Mouse (Mus musculus): ENCODE data around the gene Wdr82.
A peak's percentile ranks its signal among the peaks of the same experiment; 100 is the strongest.
"Not testable (repeated sequence)": the region's sequence is repeated elsewhere in the genome, so short reads cannot be mapped to it uniquely, and the experiment has no call there.

Gene Wdr82

DNA sequence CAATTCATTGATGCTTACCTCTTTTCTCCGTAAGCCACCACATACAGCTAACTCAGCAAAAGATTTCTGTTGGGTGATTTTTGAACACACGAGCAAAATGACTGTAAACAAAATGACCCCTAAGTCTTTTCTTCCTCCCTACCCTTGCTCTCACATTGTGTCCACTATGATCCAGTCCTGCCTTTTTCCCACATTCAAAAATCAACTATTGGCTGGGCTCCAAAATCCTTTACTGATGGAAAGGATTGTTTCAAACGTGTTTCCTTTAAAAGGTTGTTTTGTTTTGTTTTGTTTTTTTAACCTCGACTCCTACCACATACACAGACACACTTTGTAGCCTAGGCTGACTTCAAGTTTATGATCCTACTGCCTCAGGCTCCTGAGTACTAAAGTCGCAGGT is 10.3 kb upstream of the Wdr82 start:
- no peak for DNase-seq (ENCODE audit: low spot score in 2 of 2)

DNA sequence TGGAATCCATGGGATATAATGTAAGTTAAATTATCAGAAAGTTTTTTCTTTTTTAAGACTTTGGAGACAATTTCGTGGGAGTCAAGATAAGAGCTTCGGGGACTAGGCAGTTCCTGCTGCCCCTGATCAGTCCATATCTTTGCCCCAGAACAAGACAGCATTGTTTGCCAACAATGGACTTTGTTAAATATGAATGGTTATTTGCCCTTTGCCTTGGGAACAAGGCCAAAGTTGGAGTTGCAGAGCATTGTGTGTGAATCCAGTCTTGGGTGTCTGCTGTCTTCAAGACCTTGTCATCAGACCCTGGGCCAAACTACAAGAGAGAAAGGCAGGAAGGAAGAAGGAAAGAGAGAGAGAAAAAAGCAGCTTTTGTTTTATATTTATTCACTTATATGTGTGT is 4.0 kb upstream of the Wdr82 start:
- DNase-seq (ENCODE audit: low spot score in 2 of 2): no peak

DNA sequence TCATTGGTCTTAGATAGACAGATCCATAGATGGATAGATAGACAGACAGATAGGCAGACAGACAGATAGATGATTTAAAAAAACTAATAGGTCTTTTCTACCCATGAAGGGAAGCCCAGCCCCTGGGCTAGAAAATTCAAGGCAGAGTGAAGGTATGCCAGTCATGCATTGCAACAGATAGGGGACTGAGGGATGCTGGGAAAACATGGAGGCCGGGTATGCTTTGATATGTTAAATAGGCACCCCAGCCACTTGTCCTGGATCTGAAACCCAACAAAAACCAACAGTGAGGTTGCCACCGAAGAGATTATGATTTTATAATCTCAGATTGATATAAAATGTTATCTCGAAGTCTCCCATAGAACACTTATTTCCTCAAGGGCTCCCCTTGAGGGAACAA is 3.5 kb upstream of the Wdr82 start:
- no peak for DNase-seq (ENCODE audit: low spot score in 2 of 2)

DNA sequence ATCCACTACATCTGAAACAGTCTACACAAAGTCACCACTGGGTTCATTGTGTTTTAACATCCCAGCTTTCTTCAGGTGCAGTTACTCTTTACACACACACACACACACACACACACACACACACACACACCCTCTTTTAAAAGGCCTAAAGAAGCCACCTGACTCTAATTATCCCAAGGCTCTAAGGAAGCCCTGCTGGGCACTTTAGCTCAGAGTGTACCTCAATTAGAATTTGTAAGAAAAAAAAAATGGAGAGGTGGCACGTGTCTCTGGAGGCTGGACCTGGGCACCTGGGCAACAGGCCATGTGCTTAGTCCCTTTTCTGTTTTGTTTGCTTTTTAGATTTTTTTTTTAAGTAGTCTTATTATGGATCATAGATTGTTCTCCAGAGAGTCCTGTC is 3.0 kb upstream of the Wdr82 start:
- no peak for DNase-seq (ENCODE audit: low spot score in 2 of 2)

DNA sequence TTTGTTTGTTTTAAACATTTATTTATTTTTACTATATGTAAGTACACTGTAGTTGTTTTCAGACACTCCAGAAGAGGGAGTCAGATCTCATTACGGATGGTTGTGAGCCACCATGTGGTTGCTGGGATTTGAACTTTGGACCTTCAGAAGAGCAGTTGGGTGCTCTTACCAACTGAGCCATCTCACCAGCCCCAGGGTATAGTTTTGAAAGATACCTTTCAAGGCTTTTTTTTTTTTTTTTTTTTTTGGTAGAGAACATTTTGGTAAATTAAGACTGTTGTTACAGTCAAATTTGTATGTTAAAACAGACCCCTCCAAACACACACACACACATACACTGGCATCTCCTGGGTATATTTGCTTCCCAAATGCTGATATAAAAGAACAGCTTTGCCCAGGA is 1.7 kb upstream of the Wdr82 start:
- not testable (repeated sequence) for DNase-seq (ENCODE audit: low spot score in 2 of 2)

DNA sequence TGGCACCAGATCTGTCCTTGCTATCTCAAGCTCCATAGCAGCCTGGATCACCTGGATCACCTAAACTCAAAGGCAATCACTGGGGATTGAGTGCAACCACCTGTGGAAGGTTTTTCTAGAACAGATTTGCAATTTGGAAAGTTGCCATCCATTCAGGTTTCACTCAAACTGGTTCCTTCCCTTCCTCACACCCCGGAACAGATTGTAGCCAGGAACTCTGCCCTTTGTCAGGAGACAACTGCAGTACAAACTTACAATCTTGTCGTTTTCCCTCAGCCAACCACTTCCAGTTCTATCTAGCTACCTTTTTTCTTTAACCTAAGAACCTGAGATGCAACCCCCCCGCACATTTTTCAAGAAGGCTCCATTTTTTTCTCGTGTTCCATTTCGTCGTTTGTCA is 811 bp upstream of the Wdr82 start:
- DNase-seq (ENCODE audit: low spot score in 2 of 2): no peak

DNA sequence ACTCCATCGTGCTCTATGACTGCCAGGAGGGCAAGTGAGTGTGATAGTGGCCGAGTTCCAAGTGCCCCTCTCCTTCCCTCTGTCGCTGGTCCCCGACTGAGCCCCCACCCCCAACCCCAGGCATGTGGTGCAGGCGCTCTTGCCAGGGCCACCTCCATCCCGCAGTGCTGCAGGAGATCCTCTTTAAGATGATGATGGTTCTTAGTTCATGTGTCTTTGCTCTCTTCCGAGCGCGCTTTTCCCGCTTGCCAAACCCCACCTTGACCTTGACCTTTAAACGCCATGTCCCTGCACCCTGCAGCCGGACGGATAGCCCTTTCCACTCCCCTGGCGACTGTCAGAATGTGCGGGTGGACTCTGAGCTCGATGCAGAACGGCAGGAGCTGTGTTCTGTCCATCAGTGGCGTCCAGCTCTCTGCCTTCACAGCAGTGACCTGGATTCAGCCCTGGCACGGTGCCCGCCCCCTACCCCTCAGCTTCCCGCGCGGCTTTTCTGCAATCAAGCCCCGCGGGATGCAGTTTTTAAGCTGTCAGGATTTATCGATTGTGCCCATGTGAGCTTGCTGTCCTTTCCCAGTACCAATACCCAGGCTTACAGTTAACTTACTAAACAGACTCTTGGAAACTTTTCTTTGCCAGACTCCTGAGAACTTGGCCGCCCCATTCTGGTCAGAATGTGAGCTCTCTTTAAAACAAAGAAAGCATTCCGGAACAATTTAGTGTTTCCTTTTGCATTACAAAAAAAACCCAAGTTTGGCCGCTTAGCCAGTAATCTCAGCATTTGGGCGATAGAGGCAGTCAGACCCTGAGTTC is 824 bp downstream of the Wdr82 start:
- DNase-seq (ENCODE audit: low spot score in 2 of 2): peak in 1 of 2 experiments; percentile 75

DNA sequence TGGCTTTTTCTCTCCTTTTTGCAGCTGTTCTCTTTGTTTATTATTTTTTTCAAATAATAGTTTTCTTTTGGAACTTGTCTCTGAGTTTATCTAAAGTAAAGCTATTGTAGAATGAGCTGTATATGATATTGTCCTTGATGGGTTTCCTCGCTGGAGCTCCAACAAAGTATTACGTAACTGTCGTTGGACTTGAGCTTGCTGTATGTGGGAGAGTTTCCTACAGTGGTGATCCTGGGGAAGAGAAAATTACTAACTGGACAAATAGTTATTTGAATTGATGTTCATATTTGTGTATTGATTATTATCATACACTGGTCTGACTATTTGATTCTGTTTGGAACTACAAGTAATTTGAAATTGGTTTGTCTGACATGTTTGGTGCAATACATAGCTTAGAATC is 1.8 kb downstream of the Wdr82 start:
- DNase-seq (ENCODE audit: low spot score in 2 of 2): no peak

DNA sequence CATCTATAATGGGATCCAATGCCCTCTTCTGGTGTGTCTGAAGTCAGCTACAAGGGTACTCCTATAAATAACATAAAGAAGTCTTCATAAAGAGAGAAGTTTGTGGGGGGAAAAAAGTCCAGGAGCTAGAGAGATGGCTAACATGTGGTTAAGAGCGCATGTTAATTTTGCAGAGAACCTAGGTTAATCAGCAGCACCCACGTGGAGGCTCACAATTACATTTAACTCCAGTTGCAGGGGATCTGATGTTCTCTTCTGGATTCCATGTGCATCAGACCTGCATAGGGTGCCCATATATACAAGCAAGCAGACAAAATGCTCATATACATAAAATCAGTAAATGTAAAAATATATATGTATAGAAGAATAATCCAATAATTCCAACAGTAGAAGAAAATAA is 2.6 kb downstream of the Wdr82 start:
- DNase-seq (ENCODE audit: low spot score in 2 of 2): no peak

DNA sequence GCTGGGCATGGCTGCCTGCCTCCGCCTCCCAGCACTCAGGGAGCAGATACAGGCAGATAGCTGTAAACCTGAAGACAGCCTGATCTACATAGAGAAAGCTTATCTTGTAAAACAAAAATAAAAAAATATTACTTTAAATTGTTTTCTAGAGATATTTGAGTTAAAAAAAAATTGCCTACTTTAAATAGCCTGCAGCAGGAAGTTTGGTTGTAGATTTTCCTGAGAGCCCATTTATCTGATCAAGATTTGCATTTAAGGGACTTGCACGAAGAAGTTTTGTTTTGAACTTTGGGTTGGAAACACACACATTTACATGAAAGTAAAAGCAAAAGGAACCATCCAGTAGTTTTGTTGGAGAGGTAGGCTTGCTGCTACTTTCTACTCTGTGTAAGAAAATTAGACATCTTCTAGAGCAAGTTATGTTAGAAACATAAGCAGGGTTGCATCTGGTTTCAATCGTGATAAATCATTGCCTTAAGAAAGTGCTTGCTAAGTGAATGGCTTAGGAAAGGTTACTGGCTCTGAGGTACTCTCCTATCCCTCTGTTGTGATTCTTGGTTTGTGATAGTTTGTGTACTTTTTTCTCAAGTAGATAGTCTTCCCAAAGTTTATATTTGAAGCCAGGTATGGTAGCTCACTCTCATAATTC is 4.9 kb downstream of the Wdr82 start:
- no peak for DNase-seq (ENCODE audit: low spot score in 2 of 2)

DNA sequence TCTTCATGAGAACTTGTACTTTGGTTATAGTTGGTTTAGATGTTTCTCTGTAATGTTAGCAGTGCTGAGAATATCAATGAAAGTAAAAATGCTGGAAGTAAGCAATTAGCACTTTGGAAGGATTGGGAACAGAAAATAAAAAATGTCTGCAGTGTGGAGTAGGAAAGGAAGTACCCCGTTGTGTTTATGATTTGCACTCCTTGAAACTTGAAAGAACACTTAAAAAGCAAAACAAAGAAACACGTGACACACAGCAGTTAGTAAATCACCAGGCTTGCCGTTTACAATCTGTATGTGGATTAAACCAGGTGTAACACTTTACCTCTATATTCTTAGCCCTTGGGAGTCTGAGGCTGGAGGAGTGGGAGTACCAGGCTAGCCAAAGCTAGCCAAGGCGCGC is 6.0 kb downstream of the Wdr82 start:
- no peak for DNase-seq (ENCODE audit: low spot score in 2 of 2)

DNA sequence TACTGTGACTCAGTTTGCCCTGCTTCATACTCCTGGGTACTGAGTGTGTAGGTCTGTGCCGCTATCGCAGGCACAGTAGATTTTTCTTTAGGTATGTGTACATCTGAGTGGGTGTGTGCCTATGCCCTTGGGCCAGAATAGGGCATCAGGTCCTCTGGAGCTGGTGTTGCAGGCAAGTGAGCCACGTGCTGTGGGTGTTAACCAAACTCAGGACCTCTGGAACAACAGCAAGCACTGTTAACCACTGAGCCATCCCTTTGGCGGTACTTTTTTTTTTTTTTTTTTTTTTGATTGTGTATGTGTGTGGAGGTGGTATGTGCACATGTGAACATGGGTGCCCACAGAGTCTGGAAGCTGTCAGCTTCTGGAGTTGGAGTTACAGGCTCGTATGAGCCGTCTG is 7.1 kb downstream of the Wdr82 start:
- no peak for DNase-seq (ENCODE audit: low spot score in 2 of 2)

DNA sequence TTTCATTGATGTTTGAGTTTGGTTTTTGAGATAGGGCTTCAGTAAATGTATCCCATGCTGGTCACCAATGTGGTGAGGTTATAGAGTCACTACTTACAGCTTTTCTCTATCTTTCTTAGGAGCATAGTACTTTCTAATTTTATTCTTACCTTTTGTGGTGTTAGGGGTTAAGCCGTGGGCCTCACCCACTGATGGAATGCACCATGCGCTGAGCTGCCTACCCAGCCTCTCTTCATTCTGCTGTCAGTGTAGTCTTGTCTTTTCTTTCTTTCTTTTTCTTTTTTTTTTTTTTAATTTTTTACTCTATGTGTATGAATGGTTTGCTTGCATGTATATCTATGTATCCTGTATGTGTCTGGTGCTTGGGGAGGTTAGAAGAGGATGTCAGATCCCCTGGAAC is 8.7 kb downstream of the Wdr82 start:
- DNase-seq (ENCODE audit: low spot score in 2 of 2): no peak

DNA sequence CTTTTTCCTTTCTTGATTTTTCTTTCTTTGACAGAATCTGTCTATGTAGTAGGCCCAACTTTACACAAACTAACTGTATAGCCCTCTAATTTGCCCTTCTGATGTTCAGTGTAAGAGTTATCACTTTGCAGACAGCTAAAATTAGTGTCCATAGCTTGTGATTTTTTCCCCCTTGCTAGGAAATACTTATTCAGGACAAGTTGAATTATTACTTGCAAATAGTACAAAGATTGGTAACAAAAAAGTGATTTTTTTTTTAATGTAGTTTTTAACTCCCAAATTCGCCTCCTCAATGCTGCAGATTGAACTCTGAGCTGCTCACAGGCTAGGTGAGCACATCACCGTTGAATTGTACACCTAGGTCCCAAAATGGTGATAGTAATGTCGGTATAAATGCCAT is 9.2 kb downstream of the Wdr82 start:
- no peak for DNase-seq (ENCODE audit: low spot score in 2 of 2)

DNA sequence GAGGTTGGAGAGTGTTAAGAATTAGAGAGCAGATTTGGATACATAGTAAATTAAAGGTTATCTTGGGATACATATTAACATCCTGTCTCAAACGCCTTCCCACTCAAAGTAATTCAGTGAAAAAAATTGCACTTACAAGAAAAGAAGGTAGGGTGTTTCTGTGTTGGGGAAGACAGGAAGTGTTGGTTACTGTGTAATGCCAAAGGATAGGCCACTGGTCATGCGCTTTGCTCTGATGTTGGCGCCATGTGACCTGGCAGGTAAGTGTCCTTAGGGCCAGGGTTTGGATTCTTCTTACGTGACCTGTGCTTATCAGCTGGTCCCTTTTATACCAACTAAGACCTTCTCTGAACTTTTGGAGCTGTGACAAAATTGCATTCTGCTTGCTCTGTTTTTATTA is 11.4 kb downstream of the Wdr82 start:
- no peak for DNase-seq (ENCODE audit: low spot score in 2 of 2)

DNA sequence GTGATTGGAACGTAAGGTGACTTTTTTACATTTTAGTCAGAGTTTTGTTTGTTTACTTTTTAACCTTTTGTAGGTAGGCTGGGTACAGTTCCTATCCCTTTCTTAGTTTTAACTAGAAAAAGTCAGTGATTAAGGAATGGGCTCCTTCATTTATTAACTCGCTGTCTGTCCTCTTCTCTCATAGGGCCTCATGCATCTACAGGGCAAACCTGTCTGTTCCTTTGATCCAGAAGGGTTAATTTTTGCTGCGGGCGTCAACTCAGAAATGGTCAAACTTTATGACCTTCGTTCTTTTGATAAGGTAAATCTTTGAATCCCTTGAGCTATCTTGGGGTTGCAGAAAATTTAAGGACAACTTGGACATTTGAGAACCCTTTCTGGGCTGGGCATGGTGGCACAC is 13.3 kb downstream of the Wdr82 start:
- no peak for DNase-seq (ENCODE audit: low spot score in 2 of 2)

DNA sequence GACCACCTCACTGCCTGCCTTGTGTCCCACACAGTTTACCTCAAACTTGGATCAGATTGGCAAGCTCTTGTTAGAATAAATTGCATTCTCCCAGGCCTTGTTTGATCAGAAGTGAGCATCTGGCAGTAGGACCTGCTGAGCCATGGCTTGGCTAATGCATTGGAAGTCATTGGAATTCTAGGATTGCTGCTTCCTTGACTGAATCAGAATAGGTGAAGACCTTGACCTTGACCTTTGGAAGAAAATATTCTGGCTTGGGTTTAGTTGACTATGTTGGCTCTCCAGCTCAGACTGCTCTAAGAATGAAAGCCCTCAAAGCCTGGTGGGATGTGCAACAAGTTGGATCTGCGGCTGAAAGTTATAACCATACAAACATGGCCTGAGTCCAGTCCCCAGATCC is 20.6 kb downstream of the Wdr82 start:
- no peak for DNase-seq (ENCODE audit: low spot score in 2 of 2)

DNA sequence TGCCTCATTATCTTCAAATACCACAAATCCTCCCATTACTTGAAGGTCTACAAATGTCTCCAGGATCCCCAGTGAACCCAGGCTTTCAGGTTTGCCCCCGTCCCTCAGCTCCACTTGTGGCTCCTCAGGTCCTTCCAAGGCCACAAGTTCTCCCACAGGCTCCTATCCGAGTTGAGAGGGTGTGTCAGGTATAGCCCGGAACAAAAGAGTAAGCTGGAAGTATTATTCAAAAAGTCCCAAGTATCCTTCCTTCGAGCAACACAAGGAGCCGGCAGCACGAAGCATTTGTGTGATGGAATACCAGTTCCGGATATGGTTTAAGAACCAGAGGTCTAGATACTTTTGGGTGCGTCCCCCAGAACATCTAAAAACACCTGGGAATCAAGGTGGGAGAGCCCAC is 21.3 kb downstream of the Wdr82 start:
- DNase-seq (ENCODE audit: low spot score in 2 of 2): no peak

DNA sequence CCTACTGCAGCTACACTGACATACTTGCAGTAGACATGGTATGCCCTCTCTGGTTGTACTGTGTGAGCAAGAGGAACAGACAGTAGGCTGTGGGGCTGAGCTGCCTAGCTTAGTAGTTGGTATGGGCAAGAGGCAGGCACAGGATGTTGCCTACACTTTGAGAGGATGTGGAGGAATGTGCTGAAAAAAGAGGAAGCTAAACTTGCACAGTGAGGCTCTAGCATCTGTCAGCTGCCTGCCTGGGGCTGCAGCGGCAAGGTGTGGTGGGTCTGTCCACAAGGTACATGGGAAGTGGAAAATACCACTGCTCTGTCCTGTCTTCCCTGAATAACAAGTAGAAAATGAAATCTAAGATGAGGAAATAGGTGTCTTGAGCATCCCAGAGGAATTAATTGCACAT is 22.3 kb downstream of the Wdr82 start:
- DNase-seq (ENCODE audit: low spot score in 2 of 2): no peak

DNA sequence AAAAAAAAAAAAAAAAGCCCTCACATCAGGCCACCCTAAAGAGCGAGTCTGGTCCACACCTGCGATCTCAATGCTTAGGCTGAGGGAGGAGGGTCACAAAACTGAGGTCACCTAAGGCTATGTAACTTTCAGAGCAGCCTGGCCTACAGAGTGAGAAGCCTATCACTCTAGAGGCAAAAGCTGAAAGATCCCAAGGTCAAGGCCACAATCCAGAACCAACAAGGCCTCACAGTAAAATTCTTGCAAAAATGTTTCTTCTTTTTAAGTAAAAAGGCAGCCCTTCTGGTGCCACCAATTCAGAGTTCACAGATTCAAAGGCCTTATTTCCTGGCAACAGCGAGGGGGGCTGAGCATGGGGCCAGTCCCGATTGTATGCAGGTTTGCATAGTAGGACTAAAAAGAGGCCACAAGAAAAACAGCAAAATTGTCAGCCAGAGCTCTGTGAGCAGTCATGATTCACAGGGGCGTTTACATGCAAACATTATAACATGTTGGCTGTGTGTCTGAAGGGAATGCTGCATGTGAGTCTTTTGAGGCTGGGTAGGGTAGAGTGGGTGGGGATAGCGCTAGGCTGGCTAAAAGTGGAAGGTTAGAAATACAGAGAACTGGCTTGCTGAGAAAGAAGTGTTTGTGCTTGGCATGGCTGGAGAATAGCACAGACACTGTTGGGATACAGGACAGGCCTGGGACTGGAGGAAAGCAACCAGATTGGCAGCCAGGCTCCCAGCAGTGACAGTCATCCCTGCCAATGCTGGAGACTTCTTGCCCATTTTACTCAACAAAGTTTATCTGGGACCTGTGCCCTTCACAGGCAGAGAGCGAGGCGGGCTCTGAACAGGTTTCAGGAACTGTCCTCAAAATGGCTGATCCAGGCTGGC is 23.4 kb downstream of the Wdr82 start:
- no peak for DNase-seq (ENCODE audit: low spot score in 2 of 2)

DNA sequence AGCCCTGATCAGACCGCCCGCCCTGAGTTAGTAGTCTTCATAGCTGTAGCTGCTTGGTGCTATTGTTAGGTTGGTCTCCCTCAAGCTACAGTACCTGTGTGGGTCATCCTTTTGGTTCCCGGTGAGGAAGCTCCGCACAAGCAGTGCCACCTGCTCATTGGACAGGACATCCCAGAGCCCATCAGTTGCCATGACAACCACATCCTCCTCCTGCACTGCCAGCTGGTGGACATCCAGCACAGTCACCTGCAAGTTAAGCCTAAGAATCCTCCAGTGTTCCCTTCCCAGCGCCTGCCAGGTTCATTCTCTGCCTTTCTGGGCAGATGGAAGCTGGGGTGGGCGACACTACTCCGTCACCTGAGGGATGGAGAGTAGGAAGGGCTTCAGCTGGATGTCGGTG is 25.0 kb downstream of the Wdr82 start:
- peak in 1 of 2 experiments; percentile 24 for DNase-seq (ENCODE audit: low spot score in 2 of 2)

DNA sequence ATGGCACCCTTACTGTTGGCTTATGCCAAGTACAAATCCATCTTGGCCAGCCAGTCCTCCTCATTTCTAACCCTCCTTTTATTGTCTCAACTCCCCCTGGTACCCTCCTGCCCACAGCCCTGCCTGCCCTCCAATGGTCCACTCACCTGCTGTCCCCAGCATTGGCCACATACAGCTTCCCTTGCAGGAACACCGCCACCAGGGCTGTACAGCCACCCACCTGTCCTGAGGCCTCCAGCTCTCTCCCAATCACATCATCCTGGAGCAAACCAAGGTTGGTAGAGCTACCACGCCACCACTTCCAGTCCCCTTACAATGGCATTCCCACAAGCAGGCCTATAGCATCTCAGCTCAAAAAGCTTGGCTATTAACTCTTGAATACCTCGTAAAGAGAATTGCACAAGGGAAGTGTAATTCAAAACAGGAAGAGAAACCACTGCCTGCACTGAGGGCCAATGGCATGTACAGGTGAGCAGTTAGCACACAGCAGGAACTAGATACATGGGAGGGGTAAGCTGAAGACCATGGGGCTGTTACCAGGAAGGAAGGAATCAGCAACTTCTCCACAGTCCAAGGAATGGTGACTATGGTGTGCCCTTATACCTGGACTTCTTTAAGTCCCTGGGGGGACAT is 26.5 kb downstream of the Wdr82 start:
- DNase-seq (ENCODE audit: low spot score in 2 of 2): no peak
